Comparison of ENCODE assay signal across 21 mouse cellular contexts in the genomic region with DNA sequence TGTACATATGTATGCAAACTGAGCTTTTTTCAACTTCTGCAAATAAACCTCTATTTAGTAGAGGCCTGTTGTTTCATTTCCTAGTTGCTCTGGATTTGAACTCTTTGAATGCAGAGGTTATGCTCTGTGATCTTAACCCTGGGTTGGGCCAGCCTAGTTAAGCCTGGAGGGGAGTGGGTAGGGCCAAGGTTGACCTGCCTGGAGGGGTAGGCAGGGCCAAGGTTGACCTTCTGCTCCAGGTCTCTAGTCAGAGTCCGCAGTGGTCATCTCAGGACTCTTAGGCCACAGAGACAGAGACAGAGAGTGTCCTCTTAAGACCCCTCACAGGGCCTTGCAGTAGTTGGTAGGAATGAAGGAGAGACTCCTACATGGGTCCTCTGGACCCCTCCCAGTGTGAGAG.
"Had no signal": no experiment of that assay in that cellular context is flagged by ENCODE, and none has a peak within 500 bp of the region (broad histone marks: within the 10 kb centered on the region; RNA-seq: fewer than 3 reads in every experiment).

No protein-coding gene starts in this region.

- H3K4me1 ChIP-seq: midbrain, embryonic 12.5 days; midbrain, embryonic 15.5 days; neural tube, embryonic 12.5 days had no signal

- H3K27ac ChIP-seq: layer of hippocampus, adult 2 months; limb, embryonic 10.5 days; limb, embryonic 13.5 days; liver, embryonic 12.5 days; liver, embryonic 15.5 days; lung, embryonic 15.5 days; midbrain, embryonic 12.5 days; midbrain, embryonic 15.5 days; neural tube, embryonic 12.5 days; neural tube, embryonic 15.5 days; stomach, postnatal 0 days had no signal

- H3K4me3 ChIP-seq: layer of hippocampus, adult 2 months; limb, embryonic 10.5 days; limb, embryonic 13.5 days; liver, embryonic 12.5 days; lung, embryonic 15.5 days; midbrain, embryonic 12.5 days; midbrain, embryonic 15.5 days; neural tube, embryonic 12.5 days; neural tube, embryonic 15.5 days had no signal

- H3K4me2 ChIP-seq: limb, embryonic 13.5 days; liver, embryonic 15.5 days; lung, embryonic 15.5 days; midbrain, embryonic 12.5 days; midbrain, embryonic 15.5 days; neural tube, embryonic 12.5 days; neural tube, embryonic 15.5 days had no signal

- ATAC-seq: liver, embryonic 12.5 days; midbrain, embryonic 15.5 days had no signal

- DNase-seq: kidney, postnatal 10 days; layer of hippocampus, adult 9-11 months; liver; lung, adult 18-20 months; lung, postnatal 10 days; lung, postnatal 36 days; right cerebral cortex, postnatal 14 days; right cerebral cortex, postnatal 4 days; thymus, adult 2 months; thymus, postnatal 25 days had no signal

- H3K9ac ChIP-seq: limb, embryonic 13.5 days; liver, embryonic 12.5 days; liver, embryonic 15.5 days; lung, embryonic 15.5 days; midbrain, embryonic 12.5 days; midbrain, embryonic 15.5 days; neural tube, embryonic 12.5 days; neural tube, embryonic 15.5 days had no signal

- H3K27me3 ChIP-seq: limb, embryonic 13.5 days; liver, embryonic 12.5 days; liver, embryonic 15.5 days; lung, embryonic 15.5 days; midbrain, embryonic 12.5 days; midbrain, embryonic 15.5 days; neural tube, embryonic 12.5 days; neural tube, embryonic 15.5 days had no signal

- H3K9me3 ChIP-seq: limb, embryonic 10.5 days; limb, embryonic 13.5 days; liver, embryonic 12.5 days; liver, embryonic 15.5 days; lung, embryonic 15.5 days; midbrain, embryonic 12.5 days; midbrain, embryonic 15.5 days; neural tube, embryonic 12.5 days; neural tube, embryonic 15.5 days had no signal
